Mouse (Mus musculus): ENCODE data around the gene Adamts17.

DNA sequence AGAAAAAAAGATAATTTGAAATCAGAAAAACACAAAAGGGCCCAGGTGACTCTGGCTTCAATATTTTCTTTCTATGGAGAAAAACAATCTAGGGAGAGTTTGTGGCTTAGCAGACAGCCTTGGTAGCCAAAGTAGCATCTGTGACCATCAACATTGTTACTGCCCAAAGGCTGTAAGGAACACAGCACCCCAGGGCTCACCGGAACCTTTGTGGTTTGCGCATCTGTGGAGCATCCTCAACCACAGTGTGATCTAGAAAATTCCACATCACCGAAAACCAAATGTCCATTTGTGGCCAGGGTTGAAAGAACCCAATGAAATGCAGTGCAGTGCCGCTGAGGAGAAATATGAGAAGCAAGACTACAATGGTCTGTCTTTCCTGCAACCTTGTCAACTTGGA is 27.2 kb upstream of the Adamts17 start:
- TF ChIP-seq CTCF (conservative IDR thresholded peaks at IDR 0.05; ENCODE audit: low read length), result no peak
- TF ChIP-seq NANOG (IDR thresholded peaks at IDR 0.05; ENCODE audit: borderline replicate concordance, low read length), result no peak
- no peak for TF ChIP-seq POU5F1 (IDR thresholded peaks at IDR 0.05; ENCODE audit: borderline replicate concordance, low read length)

All from E14TG2a.4 (cell line).